In genomic region chr15:61770721-61771542, GRCm38 (mm10) we compare ENCODE assay signal across 8 mouse cellular contexts.
DNase-seq lines count a peak whose midpoint lies in the region; ATAC-seq and TF ChIP-seq lines count a peak whose summit lies in the region.

No protein-coding gene starts in this region.

- H3K9ac ChIP-seq in intestine, embryonic 14.5 days (ENCODE audit: low read length) = peak overlapping the region; percentile 17; the same call in 1 of the 2 replicates
- no peak overlapping the region for H3K9ac ChIP-seq in intestine, postnatal 0 days (ENCODE audit: low read depth, low read length)
- no peak overlapping the region for H3K9ac ChIP-seq in heart, embryonic 15.5 days
- H3K9ac ChIP-seq in lung, postnatal 0 days (replicated peaks; ENCODE audit: low read depth) = no peak overlapping the region

- H3K4me3 ChIP-seq in intestine, embryonic 14.5 days (ENCODE audit: low read depth, low read length) = no peak overlapping the region
- no peak overlapping the region for H3K4me3 ChIP-seq in intestine, postnatal 0 days (ENCODE audit: low read depth, low read length)
- no peak overlapping the region for H3K4me3 ChIP-seq in heart, embryonic 15.5 days
- H3K4me3 ChIP-seq in lung, postnatal 0 days (ENCODE audit: low read depth, low read length) = no peak overlapping the region

- TF ChIP-seq EP300 in lung, postnatal 0 days (IDR thresholded peaks at IDR 0.05) = peak; percentile 43; the same call in 1 of the 2 replicates

- no peaks in the 10 kb centered on the region for H3K27me3 ChIP-seq in intestine, embryonic 14.5 days (replicated peaks; ENCODE audit: control insufficient read depth, insufficient read depth, low read length)
- no peaks in the 10 kb centered on the region for H3K27me3 ChIP-seq in intestine, postnatal 0 days (replicated peaks; ENCODE audit: control insufficient read depth, insufficient read depth, low read length)
- no peaks in the 10 kb centered on the region for H3K27me3 ChIP-seq in heart, embryonic 15.5 days
- H3K27me3 ChIP-seq in lung, postnatal 0 days (replicated peaks; ENCODE audit: insufficient read depth, low read length) = no peaks in the 10 kb centered on the region

- H3K4me2 ChIP-seq in intestine, embryonic 14.5 days (ENCODE audit: low read length) = 0 out of 2 replicates have a peak overlapping the region, but pooled peaks have one; percentile 16
- no peak overlapping the region for H3K4me2 ChIP-seq in intestine, postnatal 0 days (replicated peaks; ENCODE audit: low read depth)
- 0 out of 2 replicates have a peak overlapping the region, but pooled peaks have one; percentile 12 for H3K4me2 ChIP-seq in heart, embryonic 15.5 days
- H3K4me2 ChIP-seq in lung, postnatal 0 days (replicated peaks; ENCODE audit: low read depth, low read length) = peak overlapping the region; percentile 6; the same call in 1 of the 2 replicates

- peak; percentile 53; the same call in 1 of the 2 replicates for ATAC-seq in intestine, embryonic 14.5 days (replicated peaks; ENCODE audit: low FRiP score, low TSS enrichment, low read depth)
- ATAC-seq in intestine, postnatal 0 days = no peak
- ATAC-seq in heart, embryonic 15.5 days (replicated peaks; ENCODE audit: insufficient number of reproducible peaks, insufficient read depth, low FRiP score, low read depth) = peak; percentile 50
- ATAC-seq in lung, postnatal 0 days = peak; percentile 78

- no peak for DNase-seq in intestine, embryonic 14.5 days (ENCODE audit: low spot score)
- peak; percentile 71 for DNase-seq in brain, adult 2 months (ENCODE audit: low read depth, low spot score)
- DNase-seq in lung, postnatal 0 days (ENCODE audit: low spot score) = peak; percentile 80
- no peak for DNase-seq in retina, postnatal 1 day
- DNase-seq in gastrocnemius, adult 8-10 months (ENCODE audit: low spot score in 2 of 2) = no peak
- no peak for DNase-seq in gastrocnemius, postnatal 10 days

- no peaks in the 10 kb centered on the region for H3K36me3 ChIP-seq in intestine, embryonic 14.5 days (ENCODE audit: control insufficient read depth, insufficient read depth, low read length)
- no peaks in the 10 kb centered on the region for H3K36me3 ChIP-seq in intestine, postnatal 0 days (ENCODE audit: control insufficient read depth, insufficient read depth)
- no peaks in the 10 kb centered on the region for H3K36me3 ChIP-seq in heart, embryonic 15.5 days
- no peaks in the 10 kb centered on the region for H3K36me3 ChIP-seq in lung, postnatal 0 days (ENCODE audit: insufficient read depth, low read length)

- no peak for TF ChIP-seq CTCF in intestine, postnatal 0 days (IDR thresholded peaks at IDR 0.05; ENCODE audit: low read depth)
- TF ChIP-seq CTCF in lung, postnatal 0 days (IDR thresholded peaks at IDR 0.05) = no peak

- peak overlapping the region; percentile 73 for H3K27ac ChIP-seq in intestine, embryonic 14.5 days (ENCODE audit: low read depth)
- no peak overlapping the region for H3K27ac ChIP-seq in intestine, postnatal 0 days (ENCODE audit: low read depth, low read length)
- peak overlapping the region; percentile 67 for H3K27ac ChIP-seq in heart, embryonic 15.5 days
- H3K27ac ChIP-seq in lung, postnatal 0 days (ENCODE audit: low read length) = 0 out of 2 replicates have a peak overlapping the region, but pooled peaks have one; percentile 21

- WGBS in intestine, embryonic 14.5 days = 41% methylated on average over 14 of the region's 14 CpGs
- 63% methylated on average over 14 of the region's 14 CpGs for WGBS in intestine, postnatal 0 days
- WGBS in heart, embryonic 15.5 days = 40% methylated on average over 14 of the region's 14 CpGs
- 29% methylated on average over 14 of the region's 14 CpGs for WGBS in lung, postnatal 0 days

- H3K9me3 ChIP-seq in intestine, embryonic 14.5 days (ENCODE audit: control insufficient read depth, low read length) = no peaks in the 10 kb centered on the region
- no peaks in the 10 kb centered on the region for H3K9me3 ChIP-seq in intestine, postnatal 0 days (ENCODE audit: control insufficient read depth)
- H3K9me3 ChIP-seq in heart, embryonic 15.5 days (replicated peaks) = no peaks in the 10 kb centered on the region
- H3K9me3 ChIP-seq in lung, postnatal 0 days (ENCODE audit: low read length) = no peaks in the 10 kb centered on the region

- no peaks in the 10 kb centered on the region; the same call in 1 of the 2 replicates for H3K4me1 ChIP-seq in intestine, embryonic 14.5 days (replicated peaks; ENCODE audit: control insufficient read depth, insufficient read depth, low read length)
- H3K4me1 ChIP-seq in intestine, postnatal 0 days (replicated peaks; ENCODE audit: control insufficient read depth, insufficient read depth, low read length) = no peaks in the 10 kb centered on the region
- H3K4me1 ChIP-seq in heart, embryonic 15.5 days (replicated peaks) = peaks cover 27% of the 10 kb centered on the region
- H3K4me1 ChIP-seq in lung, postnatal 0 days (ENCODE audit: insufficient read depth, low read depth, low read length) = no peaks in the 10 kb centered on the region; the same call in 1 of the 2 replicates

Comparison
In these comparisons a context has a peak if more than half of its experiments do, and no peak if none do; other contexts are left out.
1. DNase-seq: peak in brain, adult 2 months (single experiment) and lung, postnatal 0 days (single experiment); none in intestine, embryonic 14.5 days (single experiment), retina, postnatal 1 day (single experiment), gastrocnemius, adult 8-10 months (0 of 2) and gastrocnemius, postnatal 10 days (single experiment).